ENCODE assay signal across 23 mouse cellular contexts in genomic region chr17:50096305-50096704, GRCm38 (mm10).
DNase-seq lines count a peak whose midpoint lies in the region; ATAC-seq and TF ChIP-seq lines count a peak whose summit lies in the region.
"Had no signal": no experiment of that assay in that cellular context is flagged by ENCODE, and none has a peak within 500 bp of the region (broad histone marks: within the 10 kb centered on the region; RNA-seq: fewer than 3 reads in every experiment).

No protein-coding gene starts in this region.

- no peak overlapping the region for H3K4me3 ChIP-seq in midbrain, embryonic 11.5 days (ENCODE audit: low read depth, low read length)
- no peak overlapping the region for H3K4me3 ChIP-seq in midbrain, postnatal 0 days (ENCODE audit: low read depth, low read length)
- no peak overlapping the region for H3K4me3 ChIP-seq in CH12.LX (replicated peaks in 1 of 3; ENCODE audit: low read depth in 2 of 3, low read length in 2 of 3, poor library complexity in 1 of 3)

- H3K4me1 ChIP-seq in midbrain, embryonic 11.5 days (ENCODE audit: control insufficient read depth, insufficient read depth, low read length), result no peaks in the 10 kb centered on the region
- H3K4me1 ChIP-seq in midbrain, postnatal 0 days (ENCODE audit: insufficient read depth, low read length), result 0 out of 2 replicates have a peak, but pooled peaks cover 2% of the 10 kb centered on the region
- H3K4me1 ChIP-seq in CH12.LX (ENCODE audit: control insufficient read depth in 1 of 2, insufficient read depth in 2 of 2), result peaks cover 41 to 91% of the 10 kb centered on the region in 2 experiments

- peaks cover 91% of the 10 kb centered on the region for H3K79me2 ChIP-seq in CH12.LX (replicated peaks; ENCODE audit: control insufficient read depth, extremely low read depth, insufficient read depth, poor library complexity, severe bottlenecking)

- TF ChIP-seq RAD21 in CH12.LX (IDR thresholded peaks at IDR 0.05; ENCODE audit: low read depth, low read length), result no peak

- in situ Hi-C loops in CH12.LX (cut with MboI; ENCODE audit: low pct_ligation_motif_present, low pct_unique_long_range_greater_than_20kb, low sequenced_read_pairs), result no loop called here

- no peak for TF ChIP-seq POLR2A in CH12.LX (IDR thresholded peaks at IDR 0.05; ENCODE audit: low read depth, low read length)

- no peak for TF ChIP-seq EP300 in CH12.LX (IDR thresholded peaks at IDR 0.05; ENCODE audit: low read length)

- no peak overlapping the region for H3K9ac ChIP-seq in midbrain, embryonic 11.5 days (ENCODE audit: low read length)
- H3K9ac ChIP-seq in midbrain, postnatal 0 days (replicated peaks; ENCODE audit: low read length, poor library complexity, severe bottlenecking), result no peak overlapping the region
- H3K9ac ChIP-seq in CH12.LX (ENCODE audit: insufficient read depth, low read depth), result peak overlapping the region; percentile 43; the same call in 1 of the 2 replicates

- no peak overlapping the region for H3K4me2 ChIP-seq in midbrain, embryonic 11.5 days
- no peak overlapping the region for H3K4me2 ChIP-seq in midbrain, postnatal 0 days (ENCODE audit: low read depth, low read length, poor library complexity, severe bottlenecking)
- H3K4me2 ChIP-seq in CH12.LX (ENCODE audit: insufficient read depth, low read depth, poor library complexity, severe bottlenecking), result 0 out of 2 replicates have a peak overlapping the region, but pooled peaks have one; percentile 9

- no peaks in the 10 kb centered on the region for H3K9me3 ChIP-seq in midbrain, embryonic 11.5 days (ENCODE audit: control insufficient read depth, low read length)
- no peaks in the 10 kb centered on the region for H3K9me3 ChIP-seq in midbrain, postnatal 0 days (ENCODE audit: low read length)
- H3K9me3 ChIP-seq in CH12.LX (replicated peaks; ENCODE audit: low read length), result no peaks in the 10 kb centered on the region

- no peak overlapping the region for H3K27ac ChIP-seq in midbrain, embryonic 11.5 days (ENCODE audit: low read depth, low read length)
- no peak overlapping the region for H3K27ac ChIP-seq in midbrain, postnatal 0 days (ENCODE audit: low read depth, low read length)
- peak overlapping the region; percentile 25; the same call in 1 of the 2 replicates for H3K27ac ChIP-seq in CH12.LX (ENCODE audit: insufficient read depth, low read depth)

- DNase-seq in midbrain, embryonic 11.5 days (ENCODE audit: low spot score, missing footprints), result peak; percentile 65
- no peak for DNase-seq in midbrain, postnatal 0 days (ENCODE audit: low spot score)
- DNase-seq in A20 (ENCODE audit: low read depth, low spot score), result peak; percentile 11
- no peak for DNase-seq in CH12.LX (ENCODE audit: extremely low read depth)
- no peak for DNase-seq in embryo, embryonic 9.5 days (ENCODE audit: extremely low spot score)
- DNase-seq in adipocyte (ENCODE audit: low spot score), result no peak
- DNase-seq: adrenal gland, adult 2 months; adrenal gland, adult 8-10 months; adrenal gland, postnatal 10 days; adrenal gland, postnatal 14 days; adrenal gland, postnatal 25 days; adrenal gland, postnatal 36 days; B cell, adult 2 months; cerebellum, adult 11 months; cerebellum, adult 11-12 months; cerebellum, adult 18-20 months; cerebellum, adult 2 months; cerebellum, adult 8-10 months; cerebellum, adult 9-10 months had no signal

- dilution Hi-C loops in CH12.LX (cut with MboI; ENCODE audit: extremely low pct_ligation_motif_present, extremely low pct_unique_long_range_greater_than_20kb, low sequenced_read_pairs), result no loop called here

- no peaks in the 10 kb centered on the region for H3K27me3 ChIP-seq in midbrain, embryonic 11.5 days (ENCODE audit: control insufficient read depth, insufficient read depth, low read length)
- H3K27me3 ChIP-seq in midbrain, postnatal 0 days (ENCODE audit: insufficient read depth, low read length), result no peaks in the 10 kb centered on the region
- no peaks in the 10 kb centered on the region for H3K27me3 ChIP-seq in CH12.LX (replicated peaks)

- H3K36me3 ChIP-seq in midbrain, embryonic 11.5 days (ENCODE audit: control insufficient read depth, insufficient read depth, low read length), result no peaks in the 10 kb centered on the region
- no peaks in the 10 kb centered on the region for H3K36me3 ChIP-seq in midbrain, postnatal 0 days (ENCODE audit: insufficient read depth, low read length)
- peaks cover 30 to 84% of the 10 kb centered on the region in 2 experiments for H3K36me3 ChIP-seq in CH12.LX (replicated peaks in 1 of 2; ENCODE audit: control insufficient read depth in 1 of 2, insufficient read depth in 1 of 2, low read length in 1 of 2)
- H3K36me3 ChIP-seq: G1E had no signal

- WGBS in midbrain, embryonic 11.5 days, result 97% methylated on average over 4 of the region's 4 CpGs
- 94% methylated on average over 4 of the region's 4 CpGs for WGBS in midbrain, postnatal 0 days

- TF ChIP-seq CTCF in midbrain, postnatal 0 days (IDR thresholded peaks at IDR 0.05), result no peak
- TF ChIP-seq CTCF in CH12.LX (conservative IDR thresholded peaks at IDR 0.05 in 1 of 2, IDR thresholded peaks at IDR 0.05 in 1 of 2; ENCODE audit: low read depth in 2 of 2, low read length in 2 of 2), result no peak

- no peak for ATAC-seq in midbrain, embryonic 11.5 days (ENCODE audit: low FRiP score)
- no peak for ATAC-seq in midbrain, postnatal 0 days (ENCODE audit: low FRiP score)
- ATAC-seq: activated CD4-positive, CD25-positive, alpha-beta regulatory T cell, adult 4 months; CD4-positive, CD25-positive, alpha-beta regulatory T cell, adult 4 months; Patski had no signal

TF ChIP-seq in CH12.LX, 34 proteins besides CTCF, POLR2A, EP300 and RAD21:
- peak; percentile 54; the same call in 1 of the 2 replicates for TF ChIP-seq CHD1 (IDR thresholded peaks at IDR 0.05; ENCODE audit: low read depth, low read length)
- TF ChIP-seq KAT2A (IDR thresholded peaks at IDR 0.05; ENCODE audit: insufficient replicate concordance, low read length), result no peak
- no peak for TF ChIP-seq POLR2AphosphoS2 (IDR thresholded peaks at IDR 0.05; ENCODE audit: low read depth, low read length)

Comparison
In these comparisons a context has a peak if more than half of its experiments do, and no peak if none do; other contexts are left out.
1. DNase-seq: peak in midbrain, embryonic 11.5 days (single experiment) and A20 (single experiment); none in midbrain, postnatal 0 days (single experiment), CH12.LX (single experiment), embryo, embryonic 9.5 days (single experiment) and adipocyte (single experiment).